Mouse (Mus musculus): ENCODE measurements around the gene Ap1m2.
"Not testable (repeated sequence)": the region's sequence is repeated elsewhere in the genome, so short reads cannot be mapped to it uniquely, and the experiment has no call there.

The Ap1m2 gene

GRCm38 (mm10) chr9:21324269-21324668 is 12.1 kb upstream of the Ap1m2 start:
- no peak for DNase-seq

GRCm38 (mm10) chr9:21322917-21323297 is 10.8 kb upstream of the Ap1m2 start:
- DNase-seq, result not testable (repeated sequence)

- peak; percentile 75 for DNase-seq
Measured at GRCm38 (mm10) chr9:21322211-21322916, 10.2 kb upstream of the Ap1m2 start.

GRCm38 (mm10) chr9:21321513-21321835 is 9.3 kb upstream of the Ap1m2 start:
- peak; percentile 78 for DNase-seq

- peak; percentile 95 for DNase-seq
Measured at GRCm38 (mm10) chr9:21320619-21321512, 8.7 kb upstream of the Ap1m2 start, which contains the start of gene Slc44a2. Gene Slc44a2 (plus strand): TSS chr9:21320698.

- DNase-seq, result no peak
Measured at GRCm38 (mm10) chr9:21320280-21320618, 8.1 kb upstream of the Ap1m2 start.

- DNase-seq, result no peak
Measured at GRCm38 (mm10) chr9:21319503-21319902, 7.4 kb upstream of the Ap1m2 start.

- no peak for DNase-seq
Measured at GRCm38 (mm10) chr9:21318792-21319191, 6.7 kb upstream of the Ap1m2 start.

- peak; percentile 61 for DNase-seq
Measured at GRCm38 (mm10) chr9:21316696-21317095, 4.6 kb upstream of the Ap1m2 start.

- no peak for DNase-seq
Measured at GRCm38 (mm10) chr9:21315421-21315820, 3.3 kb upstream of the Ap1m2 start.

- DNase-seq, result no peak
Measured at GRCm38 (mm10) chr9:21314367-21315140, 2.4 kb upstream of the Ap1m2 start.

GRCm38 (mm10) chr9:21313394-21313793 is 1.3 kb upstream of the Ap1m2 start:
- peak; percentile 92 for DNase-seq

- no peak for DNase-seq
Measured at GRCm38 (mm10) chr9:21311695-21312094, 442 bp downstream of the Ap1m2 start.

- peak; percentile 46 for DNase-seq
Measured at GRCm38 (mm10) chr9:21309150-21309741, 2.9 kb downstream of the Ap1m2 start.

- no peak for DNase-seq
Measured at GRCm38 (mm10) chr9:21305065-21305464, 7.1 kb downstream of the Ap1m2 start.

- no peak for DNase-seq
Measured at GRCm38 (mm10) chr9:21299014-21299413, 13.1 kb downstream of the Ap1m2 start.

- no peak for DNase-seq
Measured at GRCm38 (mm10) chr9:21292271-21292670, 19.9 kb downstream of the Ap1m2 start.

- not testable (repeated sequence) for DNase-seq
Measured at GRCm38 (mm10) chr9:21291868-21292267, 20.3 kb downstream of the Ap1m2 start.

GRCm38 (mm10) chr9:21291022-21291787 is 20.9 kb downstream of the Ap1m2 start, which contains the start of gene Cdkn2d:
Gene Cdkn2d (minus strand): TSS chr9:21291407.
- DNase-seq, result peak; percentile 100

- DNase-seq, result no peak
Measured at GRCm38 (mm10) chr9:21290589-21290988, 21.5 kb downstream of the Ap1m2 start.

GRCm38 (mm10) chr9:21289337-21289671 is 22.8 kb downstream of the Ap1m2 start:
- no peak for DNase-seq
